Mouse (Mus musculus) kidney, embryonic 14.5 days (tissue): ENCODE results near the gene Actn4. TPM values are rescaled to one million over a fixed set of nuclear protein-coding genes. Genes with fewer than 3 reads are reported as not detected.

Experiments
- ATAC-seq: fragments of 200-750 bp; cut with Nextera tagmentation; 2 replicates; pipeline ENCODE4 v1.8.0; 2017; ENCODE audit warnings: moderate number of reproducible peaks, mild to moderate bottlenecking, moderate TSS enrichment, moderate library complexity; ENCODE audit not compliant: low FRiP score, low TSS enrichment
- H3K27ac ChIP-seq: fragments of 300-500 bp; sonication (generic); 2 replicates; pipeline ENCODE4 v1.5.1; 2014; ENCODE audit warnings: low read depth, mild to moderate bottlenecking, low read length, moderate library complexity, mixed read lengths
- H3K27me3 ChIP-seq: fragments of 300-500 bp; sonication (generic); 2 replicates; pipeline ENCODE4 v1.6.1; 2014; ENCODE audit warnings: mild to moderate bottlenecking, low read length; ENCODE audit not compliant: control insufficient read depth, insufficient read depth
- H3K36me3 ChIP-seq: fragments of 300-500 bp; sonication (generic); 2 replicates; pipeline ENCODE4 v1.6.1; 2014; ENCODE audit warnings: low read length, mixed read lengths; ENCODE audit not compliant: control insufficient read depth, insufficient read depth
- H3K4me1 ChIP-seq: fragments of 300-500 bp; sonication (generic); 2 replicates; pipeline ENCODE4 v1.6.1; 2014; ENCODE audit warnings: low read length, mixed read lengths; ENCODE audit not compliant: control insufficient read depth, insufficient read depth
- H3K4me2 ChIP-seq: fragments of 300-500 bp; sonication (generic); replicated peaks from 2 replicates; pipeline ENCODE4 v1.6.1; 2014; ENCODE audit warnings: low read depth, mild to moderate bottlenecking, low read length
- H3K4me3 ChIP-seq: fragments of 300-500 bp; sonication (generic); 2 replicates; pipeline ENCODE4 v1.5.1; 2014; ENCODE audit warnings: mild to moderate bottlenecking, low read length
- H3K9ac ChIP-seq: fragments of 300-500 bp; sonication (generic); 2 replicates; pipeline ENCODE4 v1.6.1; 2014; ENCODE audit warnings: low read depth, mild to moderate bottlenecking, low read length, moderate library complexity
- H3K9me3 ChIP-seq: fragments of 300-500 bp; sonication (generic); 2 replicates; pipeline ENCODE4 v1.6.1; 2016; ENCODE audit warnings: low read length; ENCODE audit not compliant: control insufficient read depth
- WGBS: fragments of 180-500 bp; shearing (Covaris S2); extraction: QIAGEN DNeasy Blood & Tissue Kit; methylation state at CpG from one replicate; pipeline ENCODE4 v1.1.7; 2014; 5-methylcytosine and 5-hydroxymethylcytosine counted together
- polyA plus RNA-seq: library from polyadenylated mRNA; unstranded; fragments of >200 nt; fragmentation: Nextera tagmentation; extraction: Ambion mirVana; gene quantifications from 2 replicates; pipeline ENCODE4 v1.2.1, GENCODE M21; 2014

Gene Actn4
- polyA plus RNA-seq, 1 experiment from 2014 or later, result 239 TPM

GRCm38 (mm10) chr7:28883039-28883438 lies 79.1 kb downstream of the Actn4 start:
- 85% methylated on average over 11 of the region's 11 CpGs for WGBS
- Histone ChIP-seq H3K9me3 (no peaks in the 10 kb centered on the region), H3K4me1 (peaks cover 7% of the 10 kb centered on the region; the same call in 1 of the 2 replicates), H3K4me2 (no peak overlapping the region), H3K4me3 (no peak overlapping the region), H3K9ac (no peak overlapping the region), H3K27ac (no peak overlapping the region), H3K27me3 (peaks cover 8% of the 10 kb centered on the region), H3K36me3 (no peaks in the 10 kb centered on the region)
- no peak for ATAC-seq

- ATAC-seq, result no peak
- H3K27ac ChIP-seq, result no peak within 1 kb of the TSS
- H3K4me3 ChIP-seq, result no peak within 1 kb of the TSS
- H3K9ac ChIP-seq, result no peak within 1 kb of the TSS
- H3K9me3 ChIP-seq, result no peaks in the 10 kb centered on the region
- peaks cover 7% of the 10 kb centered on the region; the same call in 1 of the 2 replicates for H3K4me1 ChIP-seq
- H3K36me3 ChIP-seq, result no peaks in the 10 kb centered on the region
- no peaks in the 10 kb centered on the region for H3K27me3 ChIP-seq
- no peak within 1 kb of the TSS for H3K4me2 ChIP-seq
- WGBS, result 27% methylated on average over 13 of the region's 13 CpGs
Observed at GRCm38 (mm10) chr7:28881199-28881598, 80.9 kb downstream of the Actn4 start, which contains the start of gene Capn12. Gene Capn12, plus strand, starts transcription at chr7:28881422.

- H3K9ac ChIP-seq, result no peak overlapping the region
- no peaks in the 10 kb centered on the region for H3K27me3 ChIP-seq
- no peak overlapping the region for H3K27ac ChIP-seq
- no peaks in the 10 kb centered on the region for H3K36me3 ChIP-seq
- WGBS, result 71% methylated on average over 10 of the region's 10 CpGs
- H3K9me3 ChIP-seq, result no peaks in the 10 kb centered on the region
- no peak overlapping the region for H3K4me3 ChIP-seq
- no peak for ATAC-seq
- H3K4me1 ChIP-seq, result peaks cover 7% of the 10 kb centered on the region; the same call in 1 of the 2 replicates
- no peak overlapping the region for H3K4me2 ChIP-seq
Observed at GRCm38 (mm10) chr7:28880554-28880953, 81.6 kb downstream of the Actn4 start.

GRCm38 (mm10) chr7:28879606-28880005 lies 82.5 kb downstream of the Actn4 start:
- WGBS, result 77% methylated on average over 7 of the region's 7 CpGs
- H3K27me3 ChIP-seq, result no peaks in the 10 kb centered on the region
- peaks cover 7% of the 10 kb centered on the region; the same call in 1 of the 2 replicates for H3K4me1 ChIP-seq
- H3K4me3 ChIP-seq, result no peak overlapping the region
- no peak overlapping the region for H3K9ac ChIP-seq
- H3K36me3 ChIP-seq, result no peaks in the 10 kb centered on the region
- no peak overlapping the region for H3K27ac ChIP-seq
- no peaks in the 10 kb centered on the region for H3K9me3 ChIP-seq
- H3K4me2 ChIP-seq, result no peak overlapping the region
- no peak for ATAC-seq

GRCm38 (mm10) chr7:28877856-28878255 lies 84.3 kb downstream of the Actn4 start:
- no peaks in the 10 kb centered on the region for H3K9me3 ChIP-seq
- H3K27me3 ChIP-seq, result no peaks in the 10 kb centered on the region
- ATAC-seq, result no peak
- H3K4me1 ChIP-seq, result peaks cover 7% of the 10 kb centered on the region; the same call in 1 of the 2 replicates
- no peak overlapping the region for H3K27ac ChIP-seq
- H3K9ac ChIP-seq, result no peak overlapping the region
- 63% methylated on average over 4 of the region's 4 CpGs for WGBS
- no peak overlapping the region for H3K4me3 ChIP-seq
- no peaks in the 10 kb centered on the region for H3K36me3 ChIP-seq
- H3K4me2 ChIP-seq, result no peak overlapping the region

- no peaks in the 10 kb centered on the region for H3K27me3 ChIP-seq
- 85% methylated on average over 7 of the region's 7 CpGs for WGBS
- H3K36me3 ChIP-seq, result no peaks in the 10 kb centered on the region
- H3K4me3 ChIP-seq, result no peak overlapping the region
- H3K9ac ChIP-seq, result no peak overlapping the region
- H3K9me3 ChIP-seq, result no peaks in the 10 kb centered on the region
- H3K4me2 ChIP-seq, result no peak overlapping the region
- ATAC-seq, result no peak
- no peak overlapping the region for H3K27ac ChIP-seq
- peaks cover 7% of the 10 kb centered on the region; the same call in 1 of the 2 replicates for H3K4me1 ChIP-seq
Observed at GRCm38 (mm10) chr7:28877155-28877554, 85.0 kb downstream of the Actn4 start.

GRCm38 (mm10) chr7:28876099-28876498 lies 86.0 kb downstream of the Actn4 start:
- ATAC-seq, result no peak
- Histone ChIP-seq H3K9me3 (no peaks in the 10 kb centered on the region), H3K4me3 (no peak overlapping the region), H3K36me3 (no peaks in the 10 kb centered on the region), H3K27me3 (no peaks in the 10 kb centered on the region), H3K9ac (no peak overlapping the region), H3K4me1 (0 out of 2 replicates have a peak, but pooled peaks cover 1% of the 10 kb centered on the region), H3K4me2 (no peak overlapping the region), H3K27ac (no peak overlapping the region)
- WGBS, result 80% methylated on average over 4 of the region's 4 CpGs

- no peaks in the 10 kb centered on the region for H3K27me3 ChIP-seq
- H3K4me3 ChIP-seq, result no peak overlapping the region
- no peaks in the 10 kb centered on the region for H3K36me3 ChIP-seq
- WGBS, result 68% methylated on average over 2 of the region's 2 CpGs
- no peak overlapping the region for H3K9ac ChIP-seq
- no peaks in the 10 kb centered on the region for H3K4me1 ChIP-seq
- no peaks in the 10 kb centered on the region for H3K9me3 ChIP-seq
- no peak overlapping the region for H3K27ac ChIP-seq
- H3K4me2 ChIP-seq, result no peak overlapping the region
- no peak for ATAC-seq
Observed at GRCm38 (mm10) chr7:28874565-28874964, 87.6 kb downstream of the Actn4 start.

GRCm38 (mm10) chr7:28870901-28871664 lies 91.1 kb downstream of the Actn4 start:
- H3K4me2 ChIP-seq, result no peak overlapping the region
- H3K9ac ChIP-seq, result no peak overlapping the region
- H3K27me3 ChIP-seq, result no peaks in the 10 kb centered on the region
- ATAC-seq, result no peak
- H3K36me3 ChIP-seq, result no peaks in the 10 kb centered on the region
- 90% methylated on average over 24 of the region's 24 CpGs for WGBS
- H3K9me3 ChIP-seq, result no peaks in the 10 kb centered on the region
- no peak overlapping the region for H3K27ac ChIP-seq
- no peak overlapping the region for H3K4me3 ChIP-seq
- H3K4me1 ChIP-seq, result no peaks in the 10 kb centered on the region; the same call in 1 of the 2 replicates
